ENCODE assay signal across 8 mouse cellular contexts in genomic region chr2:167502554-167503252, GRCm38 (mm10). TPM values are rescaled to one million over a fixed set of nuclear protein-coding genes. Genes with fewer than 3 reads are reported as not detected.
A peak's percentile ranks its signal among the peaks of the same experiment; 100 is the strongest.
DNase-seq lines count a peak whose midpoint lies in the region; ATAC-seq and TF ChIP-seq lines count a peak whose summit lies in the region.

No protein-coding gene starts in this region.

- H3K9me3 ChIP-seq in limb, embryonic 12.5 days = no peaks in the 10 kb centered on the region
- H3K9me3 ChIP-seq in neural tube, embryonic 14.5 days (ENCODE audit: control insufficient read depth, low read length) = no peaks in the 10 kb centered on the region

- 46% methylated on average over 13 of the region's 13 CpGs for WGBS in limb, embryonic 12.5 days
- 51% methylated on average over 13 of the region's 13 CpGs for WGBS in neural tube, embryonic 14.5 days

- DNase-seq in cerebellum, adult 9-11 months = peak; percentile 55
- no peak for DNase-seq in cerebellum, postnatal 25 days
- peak; percentile 96 for DNase-seq in A20 (ENCODE audit: low read depth, low spot score)
- DNase-seq in urinary bladder, postnatal 4 days (ENCODE audit: low spot score in 2 of 2) = no peak
- DNase-seq in gastrocnemius, adult 8-10 months (ENCODE audit: low spot score in 2 of 2) = no peak

- H3K4me3 ChIP-seq in embryonic fibroblast, embryonic 13.5 days (ENCODE audit: insufficient read depth, low read length) = peak overlapping the region; percentile 86
- H3K4me3 ChIP-seq in limb, embryonic 12.5 days (replicated peaks) = peak overlapping the region; percentile 97
- H3K4me3 ChIP-seq in neural tube, embryonic 14.5 days (ENCODE audit: low read depth, low read length) = peak overlapping the region; percentile 97

- peak overlapping the region; percentile 88 for H3K4me2 ChIP-seq in limb, embryonic 12.5 days
- peak overlapping the region; percentile 82 for H3K4me2 ChIP-seq in neural tube, embryonic 14.5 days (ENCODE audit: low read depth, low read length)

- no peaks in the 10 kb centered on the region for H3K27me3 ChIP-seq in limb, embryonic 12.5 days
- H3K27me3 ChIP-seq in neural tube, embryonic 14.5 days (ENCODE audit: control insufficient read depth, insufficient read depth, low read length) = no peaks in the 10 kb centered on the region

- TF ChIP-seq CTCF in embryonic fibroblast, embryonic 13.5 days (IDR thresholded peaks at IDR 0.05; ENCODE audit: borderline replicate concordance, insufficient read depth, low read length) = no peak

- no peak; the same call in none of the 2 replicates for TF ChIP-seq POLR2A in embryonic fibroblast, embryonic 13.5 days (IDR thresholded peaks at IDR 0.05; ENCODE audit: low read depth, low read length)

- peak overlapping the region; percentile 90; the same call in 1 of the 2 replicates for H3K9ac ChIP-seq in limb, embryonic 12.5 days (replicated peaks)
- peak overlapping the region; percentile 90 for H3K9ac ChIP-seq in neural tube, embryonic 14.5 days (replicated peaks; ENCODE audit: low read depth, low read length)

- H3K36me3 ChIP-seq in limb, embryonic 12.5 days = peaks cover 17% of the 10 kb centered on the region
- H3K36me3 ChIP-seq in neural tube, embryonic 14.5 days (ENCODE audit: control insufficient read depth, insufficient read depth, low read length) = 0 out of 2 replicates have a peak, but pooled peaks cover 3% of the 10 kb centered on the region

- H3K4me1 ChIP-seq in embryonic fibroblast, embryonic 13.5 days (ENCODE audit: control insufficient read depth, insufficient read depth, low read length) = peaks cover 9% of the 10 kb centered on the region; the same call in 1 of the 2 replicates
- H3K4me1 ChIP-seq in limb, embryonic 12.5 days (replicated peaks) = peaks cover 30% of the 10 kb centered on the region
- peaks cover 29% of the 10 kb centered on the region for H3K4me1 ChIP-seq in neural tube, embryonic 14.5 days (ENCODE audit: control insufficient read depth, insufficient read depth, low read length)

- peak; percentile 38; the same call in 1 of the 2 replicates for ATAC-seq in limb, embryonic 12.5 days (ENCODE audit: insufficient number of reproducible peaks, insufficient read depth, low FRiP score, low TSS enrichment, low read depth)
- ATAC-seq in neural tube, embryonic 14.5 days (ENCODE audit: low read depth) = peak; percentile 36

- no peak overlapping the region for H3K27ac ChIP-seq in embryonic fibroblast, embryonic 13.5 days (ENCODE audit: insufficient read depth, low read length)
- peak overlapping the region; percentile 68; the same call in 1 of the 2 replicates for H3K27ac ChIP-seq in limb, embryonic 12.5 days
- H3K27ac ChIP-seq in neural tube, embryonic 14.5 days (ENCODE audit: low read depth, low read length) = peak overlapping the region; percentile 89

RNA-seq across cellular contexts. Expression of gene Spata2, which starts 10.0 kb away (rescaled TPM):
- polyA plus RNA-seq in embryonic fibroblast, embryonic 13.5 days (2011; ENCODE audit: insufficient read length, low read depth, missing spikeins) = 14.7 and 17.5 TPM in 2 replicates
- polyA plus RNA-seq in limb, embryonic 12.5 days (2016; fragmentation: Nextera tagmentation; extraction: Ambion mirVana) = 14.9 and 15.1 TPM in 2 replicates
- 24.8 and 28.2 TPM in 2 replicates for polyA plus RNA-seq in neural tube, embryonic 14.5 days (2014; fragmentation: Nextera tagmentation; extraction: Ambion mirVana)
- 10 to 100 TPM; 19.9 to 22.6 (median 20.4) TPM for total RNA-seq in gastrocnemius, adult 8-10 months (2022)

RNA-seq across cellular contexts. Expression of gene Rnf114, which starts 10.3 kb away (rescaled TPM):
- 39.2 and 44.9 TPM in 2 replicates for polyA plus RNA-seq in embryonic fibroblast, embryonic 13.5 days (2011; ENCODE audit: insufficient read length, low read depth, missing spikeins)
- 99.2 and 101 TPM in 2 replicates for polyA plus RNA-seq in limb, embryonic 12.5 days (2016; fragmentation: Nextera tagmentation; extraction: Ambion mirVana)
- polyA plus RNA-seq in neural tube, embryonic 14.5 days (2014; fragmentation: Nextera tagmentation; extraction: Ambion mirVana) = 111 and 118 TPM in 2 replicates
- 10 to 100 TPM; 40.8 to 45.8 (median 43.0) TPM for total RNA-seq in gastrocnemius, adult 8-10 months (2022)

RNA-seq across cellular contexts. Expression of gene Snai1, which starts 35.3 kb away (rescaled TPM):
- polyA plus RNA-seq in embryonic fibroblast, embryonic 13.5 days (2011; ENCODE audit: insufficient read length, low read depth, missing spikeins) = 73.0 and 82.3 TPM in 2 replicates
- polyA plus RNA-seq in limb, embryonic 12.5 days (2016; fragmentation: Nextera tagmentation; extraction: Ambion mirVana) = 69.0 and 82.0 TPM in 2 replicates
- 0.66 and 6.5 TPM in 2 replicates for polyA plus RNA-seq in neural tube, embryonic 14.5 days (2014; fragmentation: Nextera tagmentation; extraction: Ambion mirVana)
- under 1 TPM; 0.24 to 0.94 (median 0.65) TPM for total RNA-seq in gastrocnemius, adult 8-10 months (2022)

Comparison
In these comparisons a context has a peak if more than half of its experiments do, and no peak if none do; other contexts are left out.
1. DNase-seq: peak in cerebellum, adult 9-11 months (single experiment) and A20 (single experiment); none in cerebellum, postnatal 25 days (0 of 2), urinary bladder, postnatal 4 days (0 of 2) and gastrocnemius, adult 8-10 months (0 of 2).
2. Peak in every context shown above with its lines, with median percentiles within 50 percentile points of each other: H3K4me3 ChIP-seq.